Mouse (Mus musculus): ENCODE measurements at regions not wholly inside any gene's neighbourhood (a gene's known extent, or its start where the extent isn't known, plus 50 kb on each side); places are given as distances from the start of the nearest gene placed in this dataset.

DNA sequence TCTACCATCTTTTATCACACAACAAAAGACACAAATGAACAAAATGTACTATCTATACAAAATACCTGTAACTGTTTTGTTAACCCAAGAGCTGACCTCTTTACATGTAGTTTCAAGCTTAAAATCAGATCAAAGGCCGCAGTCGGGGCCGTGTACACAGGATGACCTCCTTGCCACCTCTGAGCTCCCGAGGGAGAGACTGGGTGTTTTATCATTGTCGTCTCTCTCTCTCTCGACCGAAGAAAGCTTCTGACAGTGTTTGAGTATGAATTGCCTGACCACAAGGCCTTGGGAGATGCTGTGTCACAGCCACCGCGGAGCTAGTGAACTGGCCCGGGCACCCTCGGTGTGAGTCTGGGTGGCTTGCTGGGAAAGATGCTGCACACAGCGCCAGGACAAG is 105.5 kb downstream of the Mbip start:
- no peak for TF ChIP-seq CTCF (IDR thresholded peaks at IDR 0.05; ENCODE audit: control insufficient read depth, insufficient read depth, low read length)
- no peak for TF ChIP-seq POLR2A (IDR thresholded peaks at IDR 0.05; ENCODE audit: borderline replicate concordance, control insufficient read depth, low read depth, low read length)

Data from bone marrow, adult 2 months (tissue).